Mouse (Mus musculus): ENCODE results near the gene Baz1a. TPM values are rescaled to one million over a fixed set of nuclear protein-coding genes. Genes with fewer than 3 reads are reported as not detected.
A peak's percentile ranks its signal among the peaks of the same experiment; 100 is the strongest.
"Not testable (repeated sequence)": the region's sequence is repeated elsewhere in the genome, so short reads cannot be mapped to it uniquely, and the experiment has no call there.

Gene Baz1a
- polyA plus RNA-seq, 2 experiments = 17.7 to 26.4 TPM

DNA sequence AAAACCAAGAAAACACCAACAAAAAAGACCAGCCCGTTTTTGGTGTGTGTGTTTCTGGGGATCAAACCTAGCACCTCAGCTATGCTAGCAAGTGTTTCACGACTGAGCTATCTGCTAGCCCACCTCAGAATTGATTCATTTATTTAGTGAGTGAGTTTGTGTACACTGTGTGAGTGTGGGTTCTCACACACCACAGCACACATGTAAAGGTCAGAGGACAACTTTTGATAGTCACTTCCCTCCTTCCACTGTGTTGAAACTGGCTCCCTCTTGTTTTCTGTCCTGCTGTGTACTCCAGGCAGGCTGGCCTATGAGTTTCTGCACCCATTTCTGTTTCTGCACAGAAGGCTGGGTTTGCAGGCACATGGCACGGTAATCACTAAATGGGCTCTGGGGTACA is 103.8 kb downstream of the Baz1a start:
- no peaks in the 10 kb centered on the region for H3K27me3 ChIP-seq (ENCODE audit: control insufficient read depth, insufficient read depth, low read length)
- peaks cover 64% of the 10 kb centered on the region for H3K36me3 ChIP-seq (replicated peaks; ENCODE audit: control insufficient read depth, insufficient read depth, low read depth)
- TF ChIP-seq EP300 (IDR thresholded peaks at IDR 0.05; ENCODE audit: low read depth) (no peak), CTCF (IDR thresholded peaks at IDR 0.05; ENCODE audit: low read depth) (no peak)
- H3K4me3 ChIP-seq (ENCODE audit: insufficient read depth in 1 of 2, low read depth in 2 of 2, low read length in 2 of 2) = no peak overlapping the region
- ATAC-seq (ENCODE audit: insufficient read depth) (no peak), DNase-seq (ENCODE audit: low read depth in 3 of 3, low spot score in 3 of 3) (no peak)
- 84% methylated on average over 3 of the region's 3 CpGs for WGBS (ENCODE audit: insufficient replicate concordance)
- no peak overlapping the region for H3K27ac ChIP-seq
- H3K4me1 ChIP-seq (replicated peaks; ENCODE audit: control insufficient read depth in 2 of 2, insufficient read depth in 2 of 2, low read length in 1 of 2) = no peaks in the 10 kb centered on the region
- no peak overlapping the region for H3K4me2 ChIP-seq (ENCODE audit: low read depth)
- no peak overlapping the region for H3K9ac ChIP-seq (replicated peaks)
- no peaks in the 10 kb centered on the region for H3K9me3 ChIP-seq (ENCODE audit: control insufficient read depth, low read length)

DNA sequence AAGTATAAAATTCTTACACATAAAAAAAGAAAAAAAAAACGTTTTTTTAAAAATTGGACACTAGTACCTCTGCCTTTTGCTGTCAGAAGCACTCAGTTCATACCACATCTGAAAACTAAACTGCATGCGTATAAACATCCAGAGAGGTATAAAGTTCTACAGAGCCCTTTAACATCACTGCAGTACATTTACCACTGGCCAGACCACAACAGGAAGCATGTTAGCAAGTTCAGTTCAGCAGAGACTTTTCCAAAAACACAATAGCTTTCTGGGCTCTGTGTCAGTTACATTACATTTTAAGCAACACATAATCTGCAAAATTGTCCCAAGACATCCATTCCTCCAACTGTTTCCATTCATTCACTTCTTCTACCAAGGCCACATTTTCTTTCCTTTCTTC is 121.6 kb downstream of the Baz1a start:
- H3K4me3 ChIP-seq (ENCODE audit: insufficient read depth in 1 of 2, low read depth in 2 of 2, low read length in 2 of 2); H3K4me1 ChIP-seq (replicated peaks; ENCODE audit: control insufficient read depth in 2 of 2, insufficient read depth in 2 of 2, low read length in 1 of 2); DNase-seq (ENCODE audit: low read depth in 3 of 3, low spot score in 3 of 3); ATAC-seq (ENCODE audit: insufficient read depth); H3K27ac ChIP-seq; H3K4me2 ChIP-seq (ENCODE audit: low read depth); H3K9me3 ChIP-seq (ENCODE audit: control insufficient read depth, low read length); H3K9ac ChIP-seq (replicated peaks); H3K27me3 ChIP-seq (ENCODE audit: control insufficient read depth, insufficient read depth, low read length): not testable (repeated sequence)
- peaks cover 25% of the 10 kb centered on the region for H3K36me3 ChIP-seq (replicated peaks; ENCODE audit: control insufficient read depth, insufficient read depth, low read depth)
- WGBS (ENCODE audit: insufficient replicate concordance) = 30% methylated on average over 1 of the region's 2 CpGs

DNA sequence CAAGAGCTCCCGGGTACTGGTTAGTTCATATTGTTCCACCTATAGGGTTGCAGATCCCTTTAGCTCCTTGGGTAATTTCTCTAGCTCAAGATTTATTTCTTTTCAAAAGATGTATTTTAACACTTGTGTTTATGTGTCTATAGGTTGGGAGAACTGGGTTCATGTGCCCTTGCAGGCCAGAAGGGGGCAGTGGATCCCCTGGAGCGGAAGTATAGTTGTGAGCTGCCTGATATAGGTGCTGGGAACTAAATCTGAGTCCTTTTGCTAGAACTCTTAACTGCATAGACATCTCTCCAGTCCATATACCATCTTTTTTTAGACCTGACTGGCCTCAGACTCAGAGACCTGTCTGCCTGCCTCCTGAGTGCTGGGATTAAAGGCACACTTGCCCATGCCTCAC is 123.7 kb downstream of the Baz1a start:
- 96% methylated on average over 2 of the region's 2 CpGs for WGBS (ENCODE audit: insufficient replicate concordance)
- Histone ChIP-seq H3K4me3 (ENCODE audit: insufficient read depth in 1 of 2, low read depth in 2 of 2, low read length in 2 of 2) (no peak overlapping the region), H3K36me3 (replicated peaks; ENCODE audit: control insufficient read depth, insufficient read depth, low read depth) (peaks cover 7% of the 10 kb centered on the region)

DNA sequence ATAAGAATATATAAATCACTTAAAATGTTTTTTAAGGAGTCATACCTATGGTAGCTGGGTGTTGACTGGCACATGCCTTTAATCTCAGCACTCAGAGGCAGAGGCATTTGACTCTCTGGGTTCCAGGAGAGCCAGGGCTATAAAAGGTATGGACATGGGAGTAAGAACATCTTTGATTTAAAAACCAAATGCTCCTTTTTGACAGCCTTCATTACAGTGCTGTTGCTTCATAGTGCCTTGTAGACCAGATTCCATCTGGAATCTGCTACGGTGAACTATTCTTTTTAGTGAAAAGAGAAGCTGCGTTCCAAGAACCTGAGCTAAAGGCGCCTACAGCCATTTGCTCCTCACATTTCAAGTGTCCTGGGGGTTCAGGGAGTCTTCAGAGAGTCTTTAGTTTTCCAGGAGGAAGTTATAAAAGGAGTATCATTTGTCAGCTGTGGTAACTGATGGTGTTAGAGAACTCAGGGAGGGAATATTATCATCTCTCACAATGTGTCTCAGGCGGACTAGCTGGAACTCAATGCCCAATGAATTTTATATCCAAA is 126.5 kb downstream of the Baz1a start:
- Histone ChIP-seq H3K27ac (no peak overlapping the region), H3K36me3 (replicated peaks; ENCODE audit: control insufficient read depth, insufficient read depth, low read depth) (no peaks in the 10 kb centered on the region), H3K9ac (replicated peaks) (no peak overlapping the region), H3K27me3 (ENCODE audit: control insufficient read depth, insufficient read depth, low read length) (no peaks in the 10 kb centered on the region), H3K9me3 (ENCODE audit: control insufficient read depth, low read length) (no peaks in the 10 kb centered on the region), H3K4me1 (replicated peaks; ENCODE audit: control insufficient read depth in 2 of 2, insufficient read depth in 2 of 2, low read length in 1 of 2) (no peaks in the 10 kb centered on the region), H3K4me3 (ENCODE audit: insufficient read depth in 1 of 2, low read depth in 2 of 2, low read length in 2 of 2) (no peak overlapping the region), H3K4me2 (ENCODE audit: low read depth) (no peak overlapping the region)
- TF ChIP-seq EP300 (IDR thresholded peaks at IDR 0.05; ENCODE audit: low read depth) (no peak), CTCF (IDR thresholded peaks at IDR 0.05; ENCODE audit: low read depth) (no peak)
- no peak for DNase-seq (ENCODE audit: low read depth in 3 of 3, low spot score in 3 of 3)
- 63% methylated on average over 4 of the region's 4 CpGs for WGBS (ENCODE audit: insufficient replicate concordance)
- no peak for ATAC-seq (ENCODE audit: insufficient read depth)

More for the DNA sequence above, 123.7 kb downstream of the Baz1a start:
- Histone ChIP-seq H3K27ac (no peak overlapping the region), H3K4me2 (ENCODE audit: low read depth) (no peak overlapping the region), H3K27me3 (ENCODE audit: control insufficient read depth, insufficient read depth, low read length) (no peaks in the 10 kb centered on the region), H3K9me3 (ENCODE audit: control insufficient read depth, low read length) (no peaks in the 10 kb centered on the region), H3K9ac (replicated peaks) (no peak overlapping the region), H3K4me1 (replicated peaks; ENCODE audit: control insufficient read depth in 2 of 2, insufficient read depth in 2 of 2, low read length in 1 of 2) (no peaks in the 10 kb centered on the region)
- ATAC-seq (ENCODE audit: insufficient read depth) (no peak), DNase-seq (ENCODE audit: low read depth in 3 of 3, low spot score in 3 of 3) (no peak)
- TF ChIP-seq EP300 (IDR thresholded peaks at IDR 0.05; ENCODE audit: low read depth) = no peak
- TF ChIP-seq CTCF (IDR thresholded peaks at IDR 0.05; ENCODE audit: low read depth) = peak; percentile 28; the same call in 1 of the 2 replicates

DNA sequence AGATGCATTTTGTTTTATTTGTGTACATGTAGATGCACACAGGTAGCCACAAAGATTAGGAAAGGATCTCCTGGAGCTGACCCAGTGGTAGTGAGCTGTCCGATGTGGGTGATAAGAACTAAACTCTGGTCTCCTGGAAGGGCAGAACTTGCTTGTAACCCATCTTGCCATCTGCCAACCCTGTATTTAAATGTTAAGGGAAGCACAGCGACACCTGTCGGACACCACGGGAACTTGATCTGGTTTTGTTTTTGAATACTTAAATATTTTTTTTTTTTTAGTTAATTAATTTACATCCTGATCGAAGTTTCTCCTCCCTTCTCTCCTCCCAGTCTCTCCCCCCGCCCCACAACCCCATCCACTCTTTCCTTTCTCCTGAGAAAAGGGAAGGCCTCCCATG is 134.5 kb downstream of the Baz1a start:
- no peaks in the 10 kb centered on the region for H3K9me3 ChIP-seq (ENCODE audit: control insufficient read depth, low read length)
- ATAC-seq (ENCODE audit: insufficient read depth) (no peak), DNase-seq (ENCODE audit: low read depth in 3 of 3, low spot score in 3 of 3) (peak; percentile 42 to 55 (median 52))
- H3K36me3 ChIP-seq (replicated peaks; ENCODE audit: control insufficient read depth, insufficient read depth, low read depth) = no peaks in the 10 kb centered on the region
- TF ChIP-seq CTCF (IDR thresholded peaks at IDR 0.05; ENCODE audit: low read depth) (peak; percentile 80), EP300 (IDR thresholded peaks at IDR 0.05; ENCODE audit: low read depth) (no peak)
- no peak overlapping the region for H3K9ac ChIP-seq (replicated peaks)
- no peak overlapping the region for H3K4me3 ChIP-seq (ENCODE audit: insufficient read depth in 1 of 2, low read depth in 2 of 2, low read length in 2 of 2)
- no peak overlapping the region for H3K4me2 ChIP-seq (ENCODE audit: low read depth)
- no peaks in the 10 kb centered on the region for H3K27me3 ChIP-seq (ENCODE audit: control insufficient read depth, insufficient read depth, low read length)
- 2% methylated on average over 6 of the region's 6 CpGs for WGBS (ENCODE audit: insufficient replicate concordance)
- H3K4me1 ChIP-seq (replicated peaks; ENCODE audit: control insufficient read depth in 2 of 2, insufficient read depth in 2 of 2, low read length in 1 of 2) = no peaks in the 10 kb centered on the region
- H3K27ac ChIP-seq = no peak overlapping the region
